Mouse (Mus musculus): Measurements from ENCODE around the gene Ylpm1. TPM values are rescaled to one million over a fixed set of nuclear protein-coding genes. Genes with fewer than 3 reads are reported as not detected.
A peak's percentile ranks its signal among the peaks of the same experiment; 100 is the strongest.

The Ylpm1 gene
- polyA plus RNA-seq, 1 experiment = 12.4 TPM

- Histone ChIP-seq H3K4me1 (ENCODE audit: control insufficient read depth, insufficient read depth, low read length) (no peaks in the 10 kb centered on the region; the same call in 1 of the 2 replicates), H3K4me3 (ENCODE audit: insufficient read depth, low read depth, low read length) (no peak overlapping the region), H3K27me3 (replicated peaks; ENCODE audit: control insufficient read depth, insufficient read depth, low read length) (no peaks in the 10 kb centered on the region), H3K27ac (ENCODE audit: insufficient read depth, low read depth, low read length) (no peak overlapping the region), H3K36me3 (ENCODE audit: control insufficient read depth, insufficient read depth, low read length) (no peaks in the 10 kb centered on the region)
- TF ChIP-seq POLR2A (IDR thresholded peaks at IDR 0.05; ENCODE audit: low read depth, low read length) = no peak
- no peak for DNase-seq
- WGBS = 53% methylated on average over 4 of the region's 4 CpGs
Measured at GRCm38 (mm10) chr12:84989456-84989855, 6.7 kb upstream of the Ylpm1 start.

DNA sequence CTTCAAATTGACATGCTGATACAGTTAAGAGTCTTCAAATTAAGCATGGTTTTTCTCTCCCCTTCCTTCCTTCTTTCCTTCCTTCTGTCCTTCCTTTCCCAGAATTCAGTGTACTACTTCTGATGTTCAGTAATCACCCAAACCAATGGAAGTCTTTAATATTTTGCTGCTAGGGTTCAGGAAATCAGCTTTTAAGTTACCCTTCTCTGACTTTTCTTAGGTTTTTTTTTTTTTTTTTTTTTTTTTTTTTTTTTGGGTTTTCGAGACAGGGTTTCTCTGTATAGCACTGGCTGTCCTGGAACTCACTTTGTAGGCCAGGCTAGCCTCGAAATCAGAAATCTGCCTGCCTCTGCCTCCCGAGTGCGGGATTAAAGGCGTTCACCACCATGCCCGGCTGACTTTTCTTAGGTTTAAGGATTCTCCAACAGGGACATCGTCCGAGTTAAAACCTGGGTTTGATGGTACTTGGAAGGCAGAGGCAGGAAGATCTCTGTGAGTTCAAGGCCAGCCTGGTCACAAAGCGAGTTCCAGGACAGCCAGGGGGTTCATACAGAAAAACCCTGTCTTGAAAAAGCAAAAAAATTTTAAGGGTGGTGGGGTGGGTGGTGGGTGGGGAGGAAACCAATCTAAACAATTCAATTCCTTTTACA, 884 bp upstream of the Ylpm1 start:
- DNase-seq = no peak
- 96% methylated on average over 8 of the region's 9 CpGs for WGBS
- no peak for TF ChIP-seq CTCF (conservative IDR thresholded peaks at IDR 0.05; ENCODE audit: insufficient read depth, insufficient read length, low read depth, low read length)
- no peak for TF ChIP-seq POLR2A (IDR thresholded peaks at IDR 0.05; ENCODE audit: low read depth, low read length)
- Histone ChIP-seq H3K36me3 (ENCODE audit: control insufficient read depth, insufficient read depth, low read length) (no peaks in the 10 kb centered on the region), H3K4me1 (ENCODE audit: control insufficient read depth, insufficient read depth, low read length) (peaks cover 12% of the 10 kb centered on the region), H3K27me3 (replicated peaks; ENCODE audit: control insufficient read depth, insufficient read depth, low read length) (no peaks in the 10 kb centered on the region), H3K27ac (ENCODE audit: insufficient read depth, low read depth, low read length) (no peak overlapping the region), H3K4me3 (ENCODE audit: insufficient read depth, low read depth, low read length) (no peak overlapping the region)

GRCm38 (mm10) chr12:84996501-84997398, 629 bp downstream of the Ylpm1 start:
- 1% methylated on average over 41 of the region's 44 CpGs for WGBS
- Histone ChIP-seq H3K4me1 (ENCODE audit: control insufficient read depth, insufficient read depth, low read length) (peaks cover 12% of the 10 kb centered on the region), H3K27ac (ENCODE audit: insufficient read depth, low read depth, low read length) (no peak overlapping the region), H3K27me3 (replicated peaks; ENCODE audit: control insufficient read depth, insufficient read depth, low read length) (no peaks in the 10 kb centered on the region), H3K4me3 (ENCODE audit: insufficient read depth, low read depth, low read length) (peak overlapping the region; percentile 92), H3K36me3 (ENCODE audit: control insufficient read depth, insufficient read depth, low read length) (no peaks in the 10 kb centered on the region)
- no peak for TF ChIP-seq POLR2A (IDR thresholded peaks at IDR 0.05; ENCODE audit: low read depth, low read length)
- TF ChIP-seq CTCF (conservative IDR thresholded peaks at IDR 0.05; ENCODE audit: insufficient read depth, insufficient read length, low read depth, low read length) = no peak
- DNase-seq = no peak

GRCm38 (mm10) chr12:84999053-84999452, 2.9 kb downstream of the Ylpm1 start:
- H3K27ac ChIP-seq (ENCODE audit: insufficient read depth, low read depth, low read length) = no peak overlapping the region
- H3K27me3 ChIP-seq (replicated peaks; ENCODE audit: control insufficient read depth, insufficient read depth, low read length) = no peaks in the 10 kb centered on the region
- H3K4me3 ChIP-seq (ENCODE audit: insufficient read depth, low read depth, low read length) = no peak overlapping the region
- TF ChIP-seq POLR2A (IDR thresholded peaks at IDR 0.05; ENCODE audit: low read depth, low read length) (no peak), CTCF (conservative IDR thresholded peaks at IDR 0.05; ENCODE audit: insufficient read depth, insufficient read length, low read depth, low read length) (no peak)
- no peaks in the 10 kb centered on the region for H3K36me3 ChIP-seq (ENCODE audit: control insufficient read depth, insufficient read depth, low read length)
- peaks cover 12% of the 10 kb centered on the region for H3K4me1 ChIP-seq (ENCODE audit: control insufficient read depth, insufficient read depth, low read length)
- DNase-seq = no peak

GRCm38 (mm10) chr12:85006206-85006605, 10.1 kb downstream of the Ylpm1 start:
- TF ChIP-seq CTCF (conservative IDR thresholded peaks at IDR 0.05; ENCODE audit: insufficient read depth, insufficient read length, low read depth, low read length) (no peak), POLR2A (IDR thresholded peaks at IDR 0.05; ENCODE audit: low read depth, low read length) (no peak)
- H3K36me3 ChIP-seq (ENCODE audit: control insufficient read depth, insufficient read depth, low read length) = no peaks in the 10 kb centered on the region
- no peaks in the 10 kb centered on the region for H3K27me3 ChIP-seq (replicated peaks; ENCODE audit: control insufficient read depth, insufficient read depth, low read length)
- no peak overlapping the region for H3K4me3 ChIP-seq (ENCODE audit: insufficient read depth, low read depth, low read length)
- 92% methylated on average over 1 of the region's 1 CpGs for WGBS
- H3K4me1 ChIP-seq (ENCODE audit: control insufficient read depth, insufficient read depth, low read length) = peaks cover 6% of the 10 kb centered on the region; the same call in 1 of the 2 replicates
- H3K27ac ChIP-seq (ENCODE audit: insufficient read depth, low read depth, low read length) = no peak overlapping the region
- DNase-seq = no peak

GRCm38 (mm10) chr12:85007021-85007420, 10.9 kb downstream of the Ylpm1 start:
- Histone ChIP-seq H3K27ac (ENCODE audit: insufficient read depth, low read depth, low read length) (no peak overlapping the region), H3K36me3 (ENCODE audit: control insufficient read depth, insufficient read depth, low read length) (no peaks in the 10 kb centered on the region), H3K4me1 (ENCODE audit: control insufficient read depth, insufficient read depth, low read length) (peaks cover 6% of the 10 kb centered on the region; the same call in 1 of the 2 replicates), H3K27me3 (replicated peaks; ENCODE audit: control insufficient read depth, insufficient read depth, low read length) (no peaks in the 10 kb centered on the region), H3K4me3 (ENCODE audit: insufficient read depth, low read depth, low read length) (no peak overlapping the region)
- TF ChIP-seq CTCF (conservative IDR thresholded peaks at IDR 0.05; ENCODE audit: insufficient read depth, insufficient read length, low read depth, low read length) (no peak), POLR2A (IDR thresholded peaks at IDR 0.05; ENCODE audit: low read depth, low read length) (no peak)
- peak; percentile 28 for DNase-seq

GRCm38 (mm10) chr12:85009776-85010175, 13.7 kb downstream of the Ylpm1 start:
- no peaks in the 10 kb centered on the region; the same call in none of the 2 replicates for H3K36me3 ChIP-seq (ENCODE audit: control insufficient read depth, insufficient read depth, low read length)
- DNase-seq = no peak

More at GRCm38 (mm10) chr12:85009776-85010175, 13.7 kb downstream of the Ylpm1 start:
- no peak overlapping the region for H3K4me3 ChIP-seq (ENCODE audit: insufficient read depth, low read depth, low read length)
- H3K4me1 ChIP-seq (ENCODE audit: control insufficient read depth, insufficient read depth, low read length) = peaks cover 9% of the 10 kb centered on the region
- whole genome bisulfite sequencing = 48% methylated on average over 1 of the region's 1 CpGs
- no peaks in the 10 kb centered on the region for H3K27me3 ChIP-seq (replicated peaks; ENCODE audit: control insufficient read depth, insufficient read depth, low read length)
- no peak overlapping the region for H3K27ac ChIP-seq (ENCODE audit: insufficient read depth, low read depth, low read length)
- no peak for TF ChIP-seq CTCF (conservative IDR thresholded peaks at IDR 0.05; ENCODE audit: insufficient read depth, insufficient read length, low read depth, low read length)
- no peak for TF ChIP-seq POLR2A (IDR thresholded peaks at IDR 0.05; ENCODE audit: low read depth, low read length)

Measured in kidney, adult 2 months (tissue).